ENCODE assay signal across 17 mouse cellular contexts in the genomic region with DNA sequence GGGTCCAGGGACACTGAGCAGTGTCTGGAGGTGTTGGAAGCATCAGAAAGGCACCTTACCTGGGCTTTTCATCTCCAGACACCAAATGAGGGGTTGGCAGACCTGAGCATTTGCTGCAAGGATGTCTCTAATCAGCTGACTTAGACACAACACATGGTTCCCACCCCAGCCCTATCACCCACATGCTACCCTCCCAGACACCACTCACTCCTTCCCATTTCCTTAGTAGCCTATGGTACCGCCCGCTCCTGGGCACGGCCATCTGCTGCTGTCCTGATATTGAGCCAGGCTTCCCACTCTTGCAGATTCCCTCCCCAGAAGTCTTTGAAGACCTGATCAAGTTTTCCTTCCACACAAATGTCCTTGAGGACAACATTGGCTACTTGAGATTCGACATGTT. TPM values are rescaled to one million over a fixed set of nuclear protein-coding genes. Genes with fewer than 3 reads are reported as not detected.
A peak's percentile ranks its signal among the peaks of the same experiment; 100 is the strongest.
DNase-seq lines count a peak whose midpoint lies in the region.
"Had no signal": no experiment of that assay in that cellular context is flagged by ENCODE, and none has a peak within 500 bp of the region (broad histone marks: within the 10 kb centered on the region; RNA-seq: fewer than 3 reads in every experiment).

No protein-coding gene starts in this region.

- intact Hi-C loops in heart, postnatal 25 days (cut with DNase I): loop anchor here (2.0 to 5.0 kb wide), 3 partner anchors 147 to 279 kb away; no protein-coding TSS in a partner anchor

- peak; percentile 76 for DNase-seq in heart, adult 11 months
- no peak for DNase-seq in heart, postnatal 25 days (ENCODE audit: low spot score)
- DNase-seq in brain, adult 2 months (ENCODE audit: low read depth, low spot score): peak; percentile 52
- peak; percentile 19 for DNase-seq in telencephalon, adult 2 months (ENCODE audit: low read depth, low spot score)
- no peak for DNase-seq in urinary bladder, postnatal 4 days (ENCODE audit: low spot score in 2 of 2)
- DNase-seq: adrenal gland, adult 2 months; adrenal gland, postnatal 10 days; adrenal gland, postnatal 25 days; cerebellum, adult 11-12 months; cerebellum, adult 2 months; cerebellum, adult 9-11 months; cerebellum, postnatal 36 days; embryo, embryonic 11 days had no signal

RNA-seq across cellular contexts. Expression of gene Rbp3, which starts 4.4 kb away (rescaled TPM):
- not detected for total RNA-seq in heart, postnatal 25 days (2021)
- total RNA-seq: adrenal gland, adult 2 months; adrenal gland, postnatal 25 days; adrenal gland, postnatal 4 days; common myeloid progenitor, adult 5-6 weeks; ES-E14; MEL had no signal

RNA-seq across cellular contexts. Expression of gene Gdf2, which starts 17.3 kb away (rescaled TPM):
- under 1 TPM; 0.26 to 0.36 TPM for total RNA-seq in heart, postnatal 25 days (2021)
- total RNA-seq: adrenal gland, adult 2 months; adrenal gland, postnatal 25 days; common myeloid progenitor, adult 5-6 weeks; ES-E14; MEL had no signal

RNA-seq across cellular contexts. Expression of gene Zfp488, which starts 20.4 kb away (rescaled TPM):
- total RNA-seq in heart, postnatal 25 days (2021): not detected
- total RNA-seq: common myeloid progenitor, adult 5-6 weeks; ES-E14; MEL had no signal

RNA-seq across cellular contexts. Expression of gene Gdf10, which starts 34.8 kb away (rescaled TPM):
- total RNA-seq in heart, postnatal 25 days (2021): 1 to 10 TPM; 1.6 to 1.7 TPM
- total RNA-seq: common myeloid progenitor, adult 5-6 weeks; ES-E14; MEL had no signal

RNA-seq across cellular contexts. Expression of gene Gm30083, which starts 56.8 kb away (rescaled TPM):
- total RNA-seq in heart, postnatal 25 days (2021): not detected
- total RNA-seq: adrenal gland, adult 2 months; adrenal gland, postnatal 10 days; adrenal gland, postnatal 25 days; adrenal gland, postnatal 4 days; common myeloid progenitor, adult 5-6 weeks; ES-E14; MEL had no signal

Comparison
In these comparisons a context has a peak if more than half of its experiments do, and no peak if none do; other contexts are left out.
1. DNase-seq: peak in heart, adult 11 months (single experiment), brain, adult 2 months (single experiment) and telencephalon, adult 2 months (single experiment); none in heart, postnatal 25 days (single experiment) and urinary bladder, postnatal 4 days (0 of 2).